Mouse (Mus musculus): ENCODE measurements around the gene Lhcgr.
"Not testable (repeated sequence)": the region's sequence is repeated elsewhere in the genome, so short reads cannot be mapped to it uniquely, and the experiment has no call there.

Lhcgr gene

GRCm38 (mm10) chr17:88791440-88792152 is at the start of gene Lhcgr:
TSS of gene Lhcgr (minus strand) at chr17:88791990.
- no peak for DNase-seq (ENCODE audit: extremely low read depth, low read depth, low spot score)

DNA sequence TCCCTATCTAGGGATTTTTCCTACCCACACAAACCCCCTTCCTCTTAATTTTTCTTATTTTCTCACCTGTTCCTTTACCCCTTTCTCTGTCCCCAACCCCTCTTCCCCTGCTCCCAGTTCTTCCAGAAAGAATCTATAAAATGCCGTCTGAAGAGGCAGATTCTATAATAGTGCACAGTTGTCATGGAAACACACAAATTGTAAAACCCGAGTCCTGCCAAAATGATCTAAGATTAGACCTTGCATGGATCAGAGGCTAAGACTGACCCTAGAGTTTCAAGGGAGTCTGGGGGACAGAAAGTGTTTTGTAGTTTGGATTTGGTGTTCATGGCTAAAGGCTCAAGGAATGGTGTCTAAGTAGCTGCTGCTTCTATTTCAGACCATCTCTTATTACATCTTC is 25.8 kb upstream of the Lhcgr start:
- no peak for DNase-seq (ENCODE audit: extremely low read depth, low read depth, low spot score)

- DNase-seq (ENCODE audit: extremely low read depth, low read depth, low spot score), result not testable (repeated sequence)
Observed at GRCm38 (mm10) chr17:88812943-88813342, 21.2 kb upstream of the Lhcgr start.

DNA sequence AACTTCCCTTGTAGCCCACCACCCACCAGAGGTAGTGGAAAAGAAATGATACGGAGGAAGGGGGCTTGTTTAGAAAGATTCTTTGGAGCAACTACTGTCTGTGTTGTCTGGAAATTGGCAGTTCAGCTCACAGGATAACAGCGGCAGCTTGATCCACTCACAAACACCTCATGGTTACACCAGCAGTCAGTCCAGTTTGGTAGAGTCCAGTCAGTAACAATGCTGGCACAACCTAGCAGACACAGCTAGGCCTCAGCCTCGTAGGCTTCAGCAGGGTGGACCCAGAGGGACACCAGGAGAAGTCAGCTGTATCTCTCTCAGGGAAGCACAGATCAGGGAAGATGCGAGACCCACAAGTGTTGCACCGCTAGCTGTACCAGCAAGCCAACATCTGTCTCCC is 19.0 kb upstream of the Lhcgr start:
- DNase-seq (ENCODE audit: extremely low read depth, low read depth, low spot score), result no peak

DNA sequence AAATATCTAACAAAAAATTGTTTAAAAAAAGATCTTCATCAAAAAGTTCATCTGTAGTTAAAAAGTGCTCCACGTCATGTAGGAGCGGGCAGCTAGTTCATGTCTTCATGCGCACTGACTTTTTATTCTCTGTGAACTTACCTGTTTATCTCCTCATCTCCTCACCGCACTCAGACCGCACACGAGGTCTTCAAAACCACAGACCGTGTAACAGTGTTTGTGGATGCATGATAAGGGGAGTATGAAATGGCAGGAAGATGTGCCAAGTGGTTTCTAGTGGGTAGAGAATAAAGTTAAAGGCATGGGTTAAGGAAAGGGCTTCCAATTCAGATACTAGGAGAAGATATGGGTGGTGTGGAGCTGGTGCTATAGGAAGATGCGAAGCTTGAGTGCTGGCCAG is 14.6 kb upstream of the Lhcgr start:
- no peak for DNase-seq (ENCODE audit: extremely low read depth, low read depth, low spot score)

DNA sequence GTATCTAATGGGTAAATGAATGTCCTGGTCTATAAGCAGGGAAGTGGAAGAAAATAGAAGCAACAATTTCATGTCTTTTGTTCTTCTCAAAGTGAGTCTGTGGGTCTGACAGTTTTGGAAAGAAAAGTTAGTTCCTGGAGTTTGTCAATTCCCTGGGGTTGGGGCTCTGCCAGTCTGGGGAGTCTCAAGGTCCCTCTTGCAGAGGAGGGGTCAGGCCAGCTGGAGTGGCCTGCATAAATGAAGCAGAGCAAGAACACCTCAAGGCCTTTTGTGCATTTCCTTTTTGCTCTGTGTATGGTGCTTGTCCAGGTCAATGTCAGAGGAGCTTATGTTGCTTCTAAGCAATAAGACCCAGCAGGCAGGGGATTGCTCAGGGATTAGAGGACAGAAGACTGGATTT is 11.7 kb upstream of the Lhcgr start:
- no peak for DNase-seq (ENCODE audit: extremely low read depth, low read depth, low spot score)

- no peak for DNase-seq (ENCODE audit: extremely low read depth, low read depth, low spot score)
Observed at GRCm38 (mm10) chr17:88790680-88791079, 1.1 kb downstream of the Lhcgr start.

- no peak for DNase-seq (ENCODE audit: extremely low read depth, low read depth, low spot score)
Observed at GRCm38 (mm10) chr17:88788392-88788791, 3.4 kb downstream of the Lhcgr start.

- DNase-seq (ENCODE audit: extremely low read depth, low read depth, low spot score), result no peak
Observed at GRCm38 (mm10) chr17:88786881-88787280, 4.9 kb downstream of the Lhcgr start.

- DNase-seq (ENCODE audit: extremely low read depth, low read depth, low spot score), result no peak
Observed at GRCm38 (mm10) chr17:88786385-88786784, 5.4 kb downstream of the Lhcgr start.

DNA sequence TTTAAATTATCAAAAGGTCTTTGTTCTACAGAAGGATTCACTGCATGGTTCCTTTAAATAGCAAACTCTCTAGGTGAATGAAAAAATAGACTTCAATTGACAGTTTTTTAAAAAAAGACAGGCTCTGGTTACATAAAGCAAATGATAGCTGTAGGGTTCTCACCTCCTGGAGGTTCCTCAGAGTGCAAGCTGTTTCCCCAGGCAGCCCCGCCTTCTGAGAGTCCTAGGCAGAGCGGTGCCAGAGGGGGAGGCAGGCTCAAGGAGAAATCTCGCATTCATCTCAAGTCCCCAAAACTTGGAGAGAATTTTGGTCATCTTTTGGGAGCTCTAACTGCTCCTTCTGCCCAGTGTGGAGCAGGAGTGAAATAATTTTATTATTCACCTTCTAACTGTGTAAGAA is 12.6 kb downstream of the Lhcgr start:
- DNase-seq (ENCODE audit: extremely low read depth, low read depth, low spot score), result no peak

DNA sequence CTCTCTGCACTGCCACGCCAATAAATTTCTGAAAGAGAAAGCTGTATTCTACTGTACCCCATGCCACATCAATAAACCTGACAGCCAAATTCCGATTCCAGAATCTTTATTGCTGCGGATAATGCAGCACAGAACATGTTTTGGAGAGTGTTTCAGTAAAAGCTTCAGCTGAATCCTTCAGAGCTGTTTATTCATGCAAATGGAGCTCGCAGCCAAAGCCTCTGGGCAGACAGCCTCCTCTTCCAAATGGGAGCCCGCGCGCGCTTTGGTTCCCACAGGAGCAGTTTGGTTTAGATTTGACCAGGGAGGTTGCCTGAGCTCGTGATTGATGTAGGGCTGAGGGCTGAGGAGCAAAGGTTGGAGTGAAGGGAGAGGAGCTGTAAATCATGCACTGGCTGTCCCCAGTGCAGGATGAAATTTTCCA is 17.7 kb downstream of the Lhcgr start:
- DNase-seq (ENCODE audit: extremely low read depth, low read depth, low spot score), result no peak

DNA sequence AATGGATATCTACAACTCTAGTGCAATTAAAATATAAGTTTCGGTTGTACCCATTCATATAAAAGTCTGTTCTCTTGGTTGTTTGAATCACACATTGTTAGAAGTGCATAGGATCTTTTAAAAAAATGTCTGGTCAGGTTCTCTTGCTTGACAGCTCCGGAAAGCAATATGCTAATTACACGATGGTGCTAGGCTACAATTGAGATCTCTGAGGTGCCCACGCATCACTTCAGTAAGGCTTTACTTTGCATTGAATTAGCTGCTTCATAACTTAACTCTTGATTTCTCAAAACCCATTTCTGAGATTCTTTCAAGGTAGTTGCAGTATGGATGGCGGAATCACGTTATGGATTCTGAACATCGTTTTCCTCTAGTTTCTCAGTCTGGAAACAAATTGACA is 21.7 kb downstream of the Lhcgr start:
- DNase-seq (ENCODE audit: extremely low read depth, low read depth, low spot score), result no peak

DNA sequence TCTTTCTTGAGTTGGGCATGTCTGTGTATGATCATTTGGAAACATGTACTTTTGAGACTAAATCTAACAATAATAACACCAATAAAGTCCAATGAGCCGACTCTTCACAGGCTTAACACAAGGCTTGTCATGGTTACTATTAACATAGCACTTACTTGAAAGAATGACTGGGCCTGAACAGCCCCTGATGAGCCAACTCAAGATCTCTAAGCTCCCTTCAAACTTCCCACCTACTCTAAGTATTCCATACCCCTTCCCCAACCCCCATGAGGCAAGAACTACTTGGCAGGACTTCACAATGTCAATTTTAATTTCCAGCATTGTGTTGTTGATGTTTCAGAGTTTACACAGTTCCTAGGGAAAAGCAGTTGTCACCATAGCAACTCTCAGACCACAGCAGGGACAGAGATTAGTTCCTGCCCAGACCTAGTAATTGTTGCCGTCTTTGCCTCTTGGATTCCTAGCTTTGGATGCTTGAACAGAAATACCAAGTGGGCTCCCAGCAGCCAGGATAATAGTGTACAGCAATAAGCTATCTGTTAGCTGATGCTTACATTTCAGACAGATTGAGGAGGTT is 22.4 kb downstream of the Lhcgr start:
- no peak for DNase-seq (ENCODE audit: extremely low read depth, low read depth, low spot score)

- DNase-seq (ENCODE audit: extremely low read depth, low read depth, low spot score), result no peak
Observed at GRCm38 (mm10) chr17:88766857-88767256, 24.9 kb downstream of the Lhcgr start.

- DNase-seq (ENCODE audit: extremely low read depth, low read depth, low spot score), result no peak
Observed at GRCm38 (mm10) chr17:88764136-88764485, 27.7 kb downstream of the Lhcgr start.

DNA sequence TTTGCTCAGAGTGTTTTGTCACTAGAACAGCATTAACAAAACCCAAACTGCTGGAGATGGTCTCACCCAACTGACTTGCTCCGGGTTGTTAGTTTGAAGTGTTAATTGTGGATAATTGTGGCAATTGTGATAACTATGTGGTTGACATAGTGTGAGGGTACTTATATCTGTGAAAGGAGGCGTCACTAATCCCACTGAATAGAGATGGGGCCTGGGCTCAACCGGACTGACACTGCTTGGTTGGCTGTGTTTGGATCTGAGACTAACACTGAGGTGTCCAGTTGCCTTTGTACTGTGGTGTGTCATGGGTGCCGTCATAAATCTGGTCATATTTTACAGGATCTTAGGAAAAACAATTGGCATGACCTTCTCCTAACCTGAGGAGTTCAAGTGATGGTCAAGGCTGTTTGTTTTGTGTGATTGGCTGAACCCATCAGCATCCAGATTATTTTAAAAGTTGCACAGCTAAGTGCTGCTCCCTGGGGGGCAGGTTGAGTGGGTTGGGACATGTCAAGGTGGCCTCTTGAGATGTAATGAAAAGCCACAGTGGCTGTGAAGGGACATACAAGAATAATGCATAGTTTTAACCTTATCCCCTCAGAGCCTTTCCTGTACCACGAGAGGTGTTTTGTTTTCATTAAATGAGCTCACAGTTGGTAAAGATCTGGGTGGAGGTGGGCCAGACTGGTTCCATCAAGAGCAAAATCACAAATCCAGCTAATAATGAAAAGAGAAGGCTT is 28.2 kb downstream of the Lhcgr start:
- DNase-seq (ENCODE audit: extremely low read depth, low read depth, low spot score), result no peak

GRCm38 (mm10) chr17:88758003-88758437 is 33.8 kb downstream of the Lhcgr start:
- DNase-seq (ENCODE audit: extremely low read depth, low read depth, low spot score), result no peak

DNA sequence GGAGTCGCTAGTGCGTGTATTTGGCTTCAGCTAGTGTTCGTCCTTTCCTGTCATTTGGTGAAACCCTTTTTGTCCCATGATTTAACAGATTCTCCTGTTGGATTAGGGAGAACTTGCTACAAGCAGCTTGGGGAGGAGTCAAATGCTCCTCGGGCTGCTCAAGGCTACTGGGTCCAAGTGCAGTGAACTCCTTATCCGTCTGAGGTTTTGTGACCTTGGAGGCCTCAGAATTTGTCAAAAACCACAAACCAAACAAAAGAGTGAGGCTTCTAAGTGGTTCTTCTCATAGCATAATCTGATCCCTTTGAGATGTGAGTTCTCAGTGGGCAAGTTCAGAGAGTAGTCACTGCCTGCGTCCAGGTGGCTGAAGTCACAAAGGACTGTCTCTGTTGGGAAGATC is 36.0 kb downstream of the Lhcgr start:
- no peak for DNase-seq (ENCODE audit: extremely low read depth, low read depth, low spot score)

- no peak for DNase-seq (ENCODE audit: extremely low read depth, low read depth, low spot score)
Observed at GRCm38 (mm10) chr17:88753472-88753857, 38.3 kb downstream of the Lhcgr start.

DNA sequence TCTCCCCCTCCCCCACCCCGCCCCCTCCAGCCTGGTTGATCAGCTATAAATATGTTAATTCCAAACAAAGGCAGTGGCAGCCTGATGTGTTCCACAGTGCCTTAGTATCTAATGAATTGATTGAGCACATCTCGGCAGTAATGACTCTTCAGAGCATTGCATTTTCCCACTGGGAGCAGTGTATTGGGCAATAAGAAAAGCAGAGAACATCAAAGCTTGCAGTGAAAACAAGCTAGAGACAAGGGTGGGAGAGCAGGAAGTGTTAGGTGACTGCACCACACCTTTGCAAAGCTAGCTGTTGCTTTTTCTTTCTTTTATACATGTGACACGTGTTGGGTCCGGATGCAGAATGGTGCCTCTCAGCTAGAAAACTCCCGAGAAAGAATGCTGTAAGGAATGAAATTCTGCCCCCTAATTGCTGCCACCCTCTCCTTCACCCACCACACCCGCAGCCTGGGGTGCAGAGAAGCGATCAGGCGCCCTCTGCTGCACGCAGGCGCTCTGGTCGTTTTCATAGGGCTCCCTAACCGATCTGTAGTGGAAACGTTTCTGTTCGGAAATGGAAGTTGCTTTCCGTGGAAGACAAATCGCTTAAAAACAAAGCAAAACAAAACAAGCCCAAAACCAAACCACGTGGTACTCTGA is 38.8 kb downstream of the Lhcgr start:
- no peak for DNase-seq (ENCODE audit: extremely low read depth, low read depth, low spot score)

- no peak for DNase-seq (ENCODE audit: extremely low read depth, low read depth, low spot score)
Observed at GRCm38 (mm10) chr17:88749646-88750045, 42.1 kb downstream of the Lhcgr start.

Data from fat pad, adult 2 months (tissue).